ENCODE assay signal across 8 mouse cellular contexts in the genomic region with DNA sequence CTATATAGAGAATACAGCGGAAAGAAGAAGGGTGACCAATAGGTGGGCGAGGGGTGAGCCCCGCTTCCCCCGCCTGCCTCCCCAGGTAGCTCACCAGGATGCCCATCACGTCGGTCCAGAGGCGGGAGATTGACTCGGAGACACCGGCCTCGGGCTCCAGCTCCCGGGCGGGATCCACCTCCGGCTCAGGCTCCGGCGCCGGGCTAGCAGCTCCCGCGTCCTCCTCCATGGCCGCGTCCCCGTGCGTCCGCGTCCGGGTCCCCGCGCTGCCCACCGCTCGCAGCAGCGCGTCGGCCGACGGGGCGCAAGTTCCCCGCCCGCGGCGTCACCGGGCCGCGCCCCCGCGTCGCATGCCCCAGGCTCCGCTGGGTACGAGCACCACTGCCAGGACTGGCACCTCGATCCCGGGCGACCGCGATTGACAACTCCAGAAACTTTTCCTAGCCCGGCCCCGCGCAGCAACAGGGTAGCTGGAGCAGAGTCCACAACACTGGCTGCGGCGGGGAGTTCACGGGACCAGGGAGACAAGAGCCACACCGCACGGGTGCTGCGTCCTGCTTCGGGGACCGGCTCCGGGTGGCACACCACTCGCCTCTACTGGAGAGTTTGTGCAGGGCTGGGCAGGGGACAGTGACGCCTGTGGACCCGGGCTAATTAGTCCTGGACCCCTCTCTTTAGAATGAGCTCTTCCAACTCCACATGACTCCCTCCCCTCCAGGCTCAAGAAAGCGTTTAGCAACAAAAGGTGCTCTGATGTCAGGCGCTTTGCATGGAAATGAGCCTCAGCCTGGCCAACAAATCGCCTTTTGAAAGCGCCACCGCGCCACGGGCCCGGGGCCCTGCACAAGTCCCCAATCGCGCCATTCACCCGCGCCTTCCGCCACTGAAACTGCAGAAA. TPM values are rescaled to one million over a fixed set of nuclear protein-coding genes. Genes with fewer than 3 reads are reported as not detected.
DNase-seq lines count a peak whose midpoint lies in the region; ATAC-seq lines count a peak whose summit lies in the region.

TSS of gene Sash1 (minus strand) at position 441 of the 898 bp plus-strand sequence.

- peaks cover 37% of the 10 kb centered on the region for H3K27me3 ChIP-seq in erythroblast, embryonic 14.5 days (ENCODE audit: control insufficient read depth)
- no peaks in the 10 kb centered on the region for H3K27me3 ChIP-seq in forebrain, embryonic 11.5 days (ENCODE audit: control insufficient read depth, insufficient read depth, low read length)
- H3K27me3 ChIP-seq in heart, embryonic 14.5 days (ENCODE audit: control insufficient read depth, insufficient read depth, low read length): no peaks in the 10 kb centered on the region
- H3K27me3 ChIP-seq in liver, embryonic 11.5 days (replicated peaks; ENCODE audit: control insufficient read depth, insufficient read depth, low read length): no peaks in the 10 kb centered on the region
- H3K27me3 ChIP-seq in splenic B cell, adult 2 months (ENCODE audit: control insufficient read depth, insufficient read depth, low read length, poor library complexity, severe bottlenecking): no peaks in the 10 kb centered on the region

- H3K9ac ChIP-seq in forebrain, embryonic 11.5 days (ENCODE audit: low read length): peak within 1 kb of the TSS; percentile 75
- H3K9ac ChIP-seq in heart, embryonic 14.5 days (ENCODE audit: low read length): peak within 1 kb of the TSS; percentile 83
- H3K9ac ChIP-seq in liver, embryonic 11.5 days (ENCODE audit: low read depth, low read length): peak within 1 kb of the TSS; percentile 67

- H3K4me1 ChIP-seq in erythroblast, embryonic 14.5 days (ENCODE audit: control insufficient read depth): peaks cover 6% of the 10 kb centered on the region
- peaks cover 7% of the 10 kb centered on the region; the same call in 1 of the 2 replicates for H3K4me1 ChIP-seq in forebrain, embryonic 11.5 days (replicated peaks; ENCODE audit: control insufficient read depth, insufficient read depth, low read length)
- peaks cover 4 to 21% of the 10 kb centered on the region in 2 experiments; a peak in 3 of 4 replicates for H3K4me1 ChIP-seq in heart, embryonic 14.5 days (ENCODE audit: control insufficient read depth in 2 of 2, insufficient read depth in 2 of 2, low read length in 2 of 2)
- H3K4me1 ChIP-seq in liver, embryonic 11.5 days (replicated peaks; ENCODE audit: control insufficient read depth, insufficient read depth, low read length): peaks cover 9% of the 10 kb centered on the region

- H3K4me2 ChIP-seq in forebrain, embryonic 11.5 days (ENCODE audit: low read depth, low read length, severe bottlenecking): peak within 1 kb of the TSS; percentile 69
- peak within 1 kb of the TSS; percentile 71 for H3K4me2 ChIP-seq in heart, embryonic 14.5 days (ENCODE audit: low read length)
- H3K4me2 ChIP-seq in liver, embryonic 11.5 days: peak within 1 kb of the TSS; percentile 75

- WGBS in forebrain, embryonic 11.5 days: under 1% methylated on average over 76 of the region's 80 CpGs
- WGBS in heart, embryonic 14.5 days: under 1% methylated on average over 80 of the region's 80 CpGs
- WGBS in liver, embryonic 11.5 days: under 1% methylated on average over 79 of the region's 80 CpGs

- peak; percentile 94 for DNase-seq in forebrain, embryonic 11.5 days (ENCODE audit: low spot score)
- peak; percentile 92 for DNase-seq in kidney, postnatal 10 days
- DNase-seq in liver, embryonic 11.5 days (ENCODE audit: low spot score): peak; percentile 86
- DNase-seq in splenic B cell, adult 2 months (ENCODE audit: low read depth, low spot score): peak; percentile 49

- ATAC-seq in erythroblast, adult 5-6 weeks (replicated peaks; ENCODE audit: low FRiP score, poor library complexity, severe bottlenecking): no peak
- peak; percentile 94 for ATAC-seq in forebrain, embryonic 11.5 days (replicated peaks; ENCODE audit: low FRiP score)
- peak; percentile 89 for ATAC-seq in heart, embryonic 14.5 days (ENCODE audit: insufficient number of reproducible peaks, insufficient read depth, low FRiP score, low read depth)
- ATAC-seq in liver, embryonic 11.5 days (replicated peaks; ENCODE audit: low FRiP score): peak; percentile 83
- ATAC-seq in monocyte, adult 5-6 weeks (replicated peaks; ENCODE audit: insufficient number of reproducible peaks, low FRiP score, low TSS enrichment, poor library complexity, severe bottlenecking): peak; percentile 56

- peak within 1 kb of the TSS; percentile 60 for H3K4me3 ChIP-seq in erythroblast, embryonic 14.5 days (replicated peaks)
- peak within 1 kb of the TSS; percentile 66 for H3K4me3 ChIP-seq in forebrain, embryonic 11.5 days (ENCODE audit: low read depth, low read length)
- H3K4me3 ChIP-seq in heart, embryonic 14.5 days (ENCODE audit: control insufficient read depth in 1 of 2, insufficient read depth in 1 of 2, low read depth in 1 of 2, low read length in 2 of 2): peak within 1 kb of the TSS; percentile 73 to 99
- H3K4me3 ChIP-seq in liver, embryonic 11.5 days (ENCODE audit: low read depth, low read length): peak within 1 kb of the TSS; percentile 75

- peak within 1 kb of the TSS; percentile 95 for H3K27ac ChIP-seq in forebrain, embryonic 11.5 days (ENCODE audit: low read depth, low read length)
- peak within 1 kb of the TSS; percentile 94 to 98 for H3K27ac ChIP-seq in heart, embryonic 14.5 days (replicated peaks in 1 of 2; ENCODE audit: control insufficient read depth in 1 of 2, insufficient read depth in 1 of 2, low read depth in 2 of 2, low read length in 2 of 2)
- peak within 1 kb of the TSS; percentile 79 for H3K27ac ChIP-seq in liver, embryonic 11.5 days (ENCODE audit: low read depth, low read length)

- no peaks in the 10 kb centered on the region; the same call in 1 of the 2 replicates for H3K9me3 ChIP-seq in erythroblast, embryonic 14.5 days (ENCODE audit: control insufficient read depth, low read length)
- H3K9me3 ChIP-seq in forebrain, embryonic 11.5 days (ENCODE audit: control insufficient read depth, low read length): no peaks in the 10 kb centered on the region
- no peaks in the 10 kb centered on the region for H3K9me3 ChIP-seq in heart, embryonic 14.5 days (ENCODE audit: control insufficient read depth, low read length)
- no peaks in the 10 kb centered on the region for H3K9me3 ChIP-seq in liver, embryonic 11.5 days (ENCODE audit: control insufficient read depth, low read length)

- H3K36me3 ChIP-seq in erythroblast, embryonic 14.5 days (ENCODE audit: control insufficient read depth): no peaks in the 10 kb centered on the region
- no peaks in the 10 kb centered on the region for H3K36me3 ChIP-seq in forebrain, embryonic 11.5 days (ENCODE audit: control insufficient read depth, insufficient read depth, low read length)
- H3K36me3 ChIP-seq in heart, embryonic 14.5 days (ENCODE audit: control insufficient read depth, insufficient read depth, low read length): no peaks in the 10 kb centered on the region
- H3K36me3 ChIP-seq in liver, embryonic 11.5 days (ENCODE audit: control insufficient read depth, insufficient read depth, low read length): no peaks in the 10 kb centered on the region
- H3K36me3 ChIP-seq in splenic B cell, adult 2 months (ENCODE audit: control insufficient read depth, insufficient read depth, low read length, poor library complexity, severe bottlenecking): no peaks in the 10 kb centered on the region

RNA-seq across cellular contexts. Expression of gene Sash1, which starts in this region (rescaled TPM):
- 0.01 and 0.03 TPM in 2 replicates for polyA plus RNA-seq in erythroblast, embryonic 14.5 days (2012)
- 0.38 and 2.1 TPM in 2 replicates for total RNA-seq in erythroblast, adult 5-6 weeks (2015; ENCODE audit: low replicate concordance)
- 1.3 and 1.6 TPM in 2 replicates for total RNA-seq in erythroblast, adult 5-6 weeks (2017; ENCODE audit: low replicate concordance)
- polyA plus RNA-seq in forebrain, embryonic 11.5 days (2014; fragmentation: Nextera tagmentation; extraction: Ambion mirVana): 2.2 and 4.5 TPM in 2 replicates
- polyA plus RNA-seq in heart, embryonic 14.5 days (2014; fragmentation: Nextera tagmentation; extraction: Ambion mirVana): 4.4 and 5.0 TPM in 2 replicates
- 1.2 and 1.7 TPM in 2 replicates for polyA plus RNA-seq in liver, embryonic 11.5 days (2014; fragmentation: Nextera tagmentation; extraction: Ambion mirVana)
- total RNA-seq in monocyte, adult 5-6 weeks (2017): 3.2 to 4.5 TPM (median 4.5 TPM) in 3 replicates
